Mouse (Mus musculus): ENCODE results near the gene Rassf6.

- TF ChIP-seq CTCF (IDR thresholded peaks at IDR 0.05) (no peak), EP300 (IDR thresholded peaks at IDR 0.05; ENCODE audit: insufficient read depth, low read depth, low read length) (no peak)
Measured at GRCm38 (mm10) chr5:90564161-90564560, 76.3 kb downstream of the Rassf6 start.

Data from heart, adult 2 months (tissue).